Mouse (Mus musculus): ENCODE measurements around the gene Agbl4.

GRCm38 (mm10) chr4:111251917-111252316 is 854.5 kb downstream of the Agbl4 start:
- TF ChIP-seq GATA1 (IDR thresholded peaks at IDR 0.05; ENCODE audit: borderline replicate concordance, low read length) (no peak), FLI1 (IDR thresholded peaks at IDR 0.05; ENCODE audit: low read length) (no peak)

Data from megakaryocyte, embryonic 14.5 days (primary cell).